Mouse (Mus musculus): ENCODE measurements around the gene Nupr1.

GRCm38 (mm10) chr7:126594862-126595561 lies 35.6 kb downstream of the Nupr1 start, which contains the start of gene Il27:
- no peak for TF ChIP-seq CTCF (IDR thresholded peaks at IDR 0.05; ENCODE audit: control insufficient read depth, insufficient read depth, low read length)
- no peak for TF ChIP-seq POLR2A (IDR thresholded peaks at IDR 0.05; ENCODE audit: borderline replicate concordance, control insufficient read depth, low read depth, low read length)

Measured in bone marrow, adult 2 months (tissue).